Mouse (Mus musculus) megakaryocyte, adult 5-6 weeks (primary cell): Measurements from ENCODE around the gene Vmn2r19. TPM values are rescaled to one million over a fixed set of nuclear protein-coding genes. Genes with fewer than 3 reads are reported as not detected.
"Not testable (repeated sequence)": the region's sequence is repeated elsewhere in the genome, so short reads cannot be mapped to it uniquely, and the experiment has no call there.

Source experiments
- ATAC-seq: 2 replicates; pipeline ENCODE4 v1.8.0; 2016; ENCODE audit warnings: mild to moderate bottlenecking, inconsistent platforms; ENCODE audit not compliant: poor library complexity, severe bottlenecking
- total RNA-seq, 2 experiments: library from RNA; stranded (forward) in 1 of 2; stranded (reverse) in 1 of 2; fragments of 153-499, 151-499 nt in 1 of 2; fragments of 221-1000, 200-1000 nt in 1 of 2; gene quantifications; 2 replicates each; pipeline versions ENCODE4 v1.2.3 to v1.2.4; 2015 to 2017

The Vmn2r19 gene
- total RNA-seq (2015) (not detected in 2 replicates), total RNA-seq (2017) (not detected in 2 replicates)

DNA sequence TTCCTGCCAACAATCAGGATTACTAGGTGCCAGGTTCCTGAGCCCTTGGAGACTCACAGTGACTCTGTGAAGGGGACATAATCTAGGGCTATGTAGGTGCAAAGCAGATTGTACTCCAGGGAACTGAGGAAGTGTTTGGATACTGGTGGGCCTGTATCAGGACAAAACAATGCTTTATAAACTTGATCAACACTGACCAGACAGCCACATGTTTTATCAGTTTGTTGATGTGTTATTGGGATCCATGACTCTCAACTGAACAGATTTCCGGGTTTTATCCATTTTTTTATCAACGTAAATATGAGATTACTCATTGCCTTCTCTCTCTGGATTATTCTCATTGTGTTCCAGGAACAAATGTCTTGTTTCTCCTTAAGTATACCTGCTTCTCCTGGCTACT, at the start of gene Vmn2r19:
Gene Vmn2r19, plus strand, starts transcription at position 301 of the 400 bp plus-strand sequence.
- ATAC-seq = no peak

GRCm38 (mm10) chr6:123258946-123259345, 49.2 kb upstream of the Vmn2r19 start:
- no peak for ATAC-seq

DNA sequence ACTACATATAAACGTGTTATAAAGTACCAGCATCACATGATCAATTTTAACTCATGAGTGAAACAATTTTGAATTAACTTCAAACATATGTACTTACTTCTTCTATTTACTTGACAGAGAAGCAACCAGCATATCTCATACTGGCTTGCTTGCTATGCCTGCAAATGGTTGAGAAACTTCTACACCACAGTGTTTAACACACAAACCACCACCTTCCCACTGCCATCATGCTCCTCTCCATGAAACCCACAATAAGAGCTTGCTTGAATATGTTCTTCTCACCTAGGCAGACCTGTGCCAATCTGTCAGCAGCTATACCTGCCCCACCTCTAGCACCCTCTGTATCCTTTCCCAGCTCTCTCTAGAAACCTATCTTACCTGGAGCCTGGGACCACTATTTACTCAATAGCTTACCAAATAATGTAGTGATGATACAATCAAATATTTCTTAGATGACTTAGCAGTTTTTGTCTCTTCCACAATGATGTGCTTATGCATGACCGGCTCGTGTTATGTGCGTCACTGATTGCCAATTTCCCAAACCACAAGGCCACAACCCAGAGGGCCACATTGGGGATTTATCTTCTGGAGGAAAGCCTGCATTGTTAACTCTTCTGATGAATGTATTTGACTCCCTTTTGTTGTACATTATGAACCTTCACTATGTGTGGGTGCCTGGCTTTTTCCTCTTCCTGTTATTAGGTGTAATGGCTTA, 48.1 kb upstream of the Vmn2r19 start:
- ATAC-seq = peak; percentile 71

DNA sequence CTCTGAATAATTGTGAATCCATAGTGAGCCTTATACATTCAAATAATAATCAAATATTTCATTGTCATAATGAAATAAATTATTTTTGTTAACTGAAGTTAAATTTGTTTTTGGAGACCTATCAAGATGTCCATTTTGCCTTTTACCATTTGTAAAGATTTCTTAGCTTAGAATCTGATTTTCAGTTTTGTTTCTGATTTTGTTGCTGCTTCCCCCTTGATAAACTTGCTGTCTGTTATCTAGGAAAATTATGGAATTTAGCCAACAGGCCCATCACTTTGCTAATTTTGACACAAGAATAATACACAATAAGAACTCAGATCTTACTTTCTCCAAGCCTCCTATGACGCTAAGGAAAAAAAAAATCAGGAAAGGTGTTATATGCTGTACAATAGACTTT, 47.3 kb upstream of the Vmn2r19 start:
- no peak for ATAC-seq

GRCm38 (mm10) chr6:123261555-123262161, 46.5 kb upstream of the Vmn2r19 start, which contains the start of gene Clec4d:
Clec4d (plus strand) TSS chr6:123262111.
- peak; percentile 34 for ATAC-seq

DNA sequence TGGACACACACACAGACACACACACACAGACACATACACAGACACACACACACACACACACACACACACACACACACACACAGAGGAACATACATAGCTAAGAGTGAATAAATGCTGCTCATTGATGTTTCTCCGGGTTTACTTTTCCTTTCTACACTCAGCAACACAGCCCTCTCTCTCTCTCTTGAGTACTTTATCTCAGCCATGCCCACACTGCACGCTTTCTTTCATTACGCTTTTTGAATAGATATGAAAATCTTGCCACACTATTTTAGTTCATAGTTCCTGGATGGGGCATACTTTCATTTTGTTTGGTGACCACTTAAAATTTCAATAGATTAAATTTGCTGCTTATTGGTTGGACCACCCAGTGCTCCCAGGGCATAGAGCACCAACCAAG, 43.9 kb upstream of the Vmn2r19 start:
- ATAC-seq = no peak

- peak; percentile 79 for ATAC-seq
These were observed 42.3 kb upstream of the Vmn2r19 start for GRCm38 (mm10) chr6:123265809-123266208.

GRCm38 (mm10) chr6:123266945-123267344, 41.2 kb upstream of the Vmn2r19 start:
- ATAC-seq = peak; percentile 61

DNA sequence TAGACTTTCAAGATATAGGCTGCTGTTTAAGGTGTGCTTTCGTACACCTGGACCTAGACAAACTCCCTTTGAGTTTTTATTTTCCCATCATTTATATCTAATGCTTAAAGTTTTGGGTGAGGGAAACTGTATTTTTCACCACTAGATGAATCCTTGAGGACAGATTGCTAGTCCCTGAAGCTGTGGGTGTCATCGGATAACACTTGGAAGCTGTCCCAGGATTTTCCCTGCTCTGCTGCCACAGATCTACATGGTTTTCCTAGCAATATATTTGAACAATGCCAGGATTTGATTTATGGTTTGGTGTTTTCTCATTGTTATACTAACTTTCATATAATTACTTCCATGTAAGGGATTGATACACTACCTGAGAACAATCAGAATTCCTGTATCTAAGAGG, 28.7 kb upstream of the Vmn2r19 start:
- no peak for ATAC-seq

- ATAC-seq = peak; percentile 37
These were observed 21.8 kb upstream of the Vmn2r19 start for GRCm38 (mm10) chr6:123286311-123286710.

DNA sequence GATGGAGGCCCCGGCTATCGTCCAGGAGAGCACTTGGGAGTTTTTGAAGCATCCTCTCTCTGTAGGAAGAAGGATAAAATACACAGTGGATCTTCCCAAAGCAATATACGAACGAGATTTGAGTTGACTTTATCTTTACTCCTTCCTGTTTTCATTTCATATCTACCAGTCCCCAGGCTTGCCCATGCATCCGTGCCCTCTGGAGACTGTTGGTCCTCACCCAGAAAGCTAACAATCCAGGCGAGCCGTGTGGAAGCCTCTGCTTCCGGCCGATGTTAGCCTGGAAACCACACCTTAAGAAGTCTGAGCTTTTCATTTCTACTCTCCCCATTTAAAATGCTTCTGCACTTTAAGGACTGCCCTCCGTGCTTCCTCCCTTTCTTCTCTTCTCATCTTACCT, 19.2 kb upstream of the Vmn2r19 start:
- ATAC-seq = peak; percentile 34

- peak; percentile 82 for ATAC-seq
These were observed 18.4 kb upstream of the Vmn2r19 start, which contains the start of gene Clec4e for GRCm38 (mm10) chr6:123289753-123290152. Clec4e (minus strand) TSS chr6:123289870.

DNA sequence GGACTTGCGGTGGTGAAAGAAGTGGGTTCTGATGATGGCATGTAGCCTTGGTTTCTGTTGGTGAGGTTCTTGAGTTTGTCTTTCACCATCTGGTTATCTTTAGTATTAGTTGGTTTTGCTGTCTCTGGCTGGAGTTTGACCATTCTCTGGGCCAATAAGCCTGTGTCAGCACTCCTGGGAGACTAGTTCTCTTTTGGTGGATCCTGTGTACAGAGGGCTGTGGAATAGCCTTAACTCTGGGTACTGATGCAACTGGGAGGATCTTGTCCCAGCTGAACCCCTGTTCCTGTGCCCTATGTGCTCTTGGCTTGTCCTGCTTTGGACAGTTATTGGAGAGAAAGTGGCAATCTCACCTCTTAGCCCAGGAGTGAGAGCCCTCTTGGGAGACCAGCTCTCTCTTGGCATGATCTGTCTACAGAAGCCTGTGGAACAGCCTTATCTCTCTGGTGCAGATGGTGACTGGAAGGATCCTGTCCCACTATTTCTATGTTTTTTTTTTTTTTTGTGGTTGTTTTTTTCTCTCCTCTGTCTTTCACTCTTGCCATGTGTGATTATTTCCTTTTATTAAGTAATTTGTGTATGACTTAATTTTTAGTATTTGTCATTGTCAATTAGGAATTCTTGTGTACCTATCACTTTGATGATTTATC, 15.3 kb upstream of the Vmn2r19 start:
- ATAC-seq = no peak

DNA sequence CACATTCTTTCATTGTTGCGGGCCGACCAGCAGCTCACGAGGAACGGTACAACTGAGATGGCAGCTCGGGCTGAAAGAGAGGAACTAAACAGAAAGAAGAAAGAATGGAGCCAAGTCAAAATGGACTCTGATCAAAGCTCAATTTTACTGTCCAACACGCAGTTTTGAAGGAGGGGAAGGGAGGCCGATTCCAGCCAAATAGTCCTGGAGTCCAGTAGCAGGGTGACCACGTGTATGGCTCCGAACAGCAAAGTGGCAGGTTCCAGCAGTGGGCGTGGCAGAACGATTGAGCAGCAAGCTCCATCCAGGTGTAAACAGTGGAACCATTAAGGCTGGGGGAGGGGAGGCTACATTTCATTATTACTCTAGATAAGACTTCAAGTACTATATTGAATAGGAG, 14.6 kb upstream of the Vmn2r19 start:
- not testable (repeated sequence) for ATAC-seq

DNA sequence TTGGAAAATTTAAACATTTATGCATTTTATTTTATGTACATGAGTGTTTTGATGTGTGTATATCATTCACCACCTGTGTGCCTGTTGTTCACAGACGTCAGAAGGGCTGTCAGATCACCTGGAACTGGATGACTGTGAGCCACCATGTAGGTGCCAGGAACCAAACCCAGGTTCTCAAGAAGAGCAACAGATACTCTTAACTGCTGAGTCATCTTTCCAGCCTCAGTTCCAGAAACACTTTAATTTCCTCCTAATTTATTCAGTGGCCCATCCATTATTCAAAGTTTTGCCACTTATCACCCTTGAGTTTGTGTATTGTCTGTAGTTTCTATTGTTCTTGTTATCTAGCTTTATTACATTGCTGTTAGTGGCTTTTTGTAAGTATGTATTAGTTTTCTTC, 11.4 kb upstream of the Vmn2r19 start:
- no peak for ATAC-seq

DNA sequence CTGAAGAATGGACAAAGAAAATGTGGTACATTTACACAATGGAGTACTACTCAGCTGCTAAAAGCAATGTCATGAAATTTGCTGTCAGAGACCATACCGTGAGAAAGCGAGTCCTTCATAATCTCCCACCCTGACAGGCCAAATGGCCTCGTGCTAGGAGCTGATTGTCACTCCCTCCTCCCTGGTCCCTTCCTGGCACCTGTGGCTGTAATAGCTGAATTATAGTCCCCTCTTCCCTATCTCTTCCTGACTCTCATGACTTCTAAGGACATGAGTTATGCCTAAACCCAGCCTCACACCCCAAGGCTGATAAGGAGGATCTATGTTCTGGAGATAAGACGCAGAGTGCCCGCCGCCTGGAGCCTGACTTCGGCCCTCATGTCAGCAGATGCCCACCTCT, 1.8 kb upstream of the Vmn2r19 start:
- not testable (repeated sequence) for ATAC-seq

- ATAC-seq = no peak
These were observed 24.4 kb downstream of the Vmn2r19 start for GRCm38 (mm10) chr6:123332503-123332902.

- peak; percentile 86 for ATAC-seq
These were observed 32.0 kb downstream of the Vmn2r19 start for GRCm38 (mm10) chr6:123340093-123340492.

DNA sequence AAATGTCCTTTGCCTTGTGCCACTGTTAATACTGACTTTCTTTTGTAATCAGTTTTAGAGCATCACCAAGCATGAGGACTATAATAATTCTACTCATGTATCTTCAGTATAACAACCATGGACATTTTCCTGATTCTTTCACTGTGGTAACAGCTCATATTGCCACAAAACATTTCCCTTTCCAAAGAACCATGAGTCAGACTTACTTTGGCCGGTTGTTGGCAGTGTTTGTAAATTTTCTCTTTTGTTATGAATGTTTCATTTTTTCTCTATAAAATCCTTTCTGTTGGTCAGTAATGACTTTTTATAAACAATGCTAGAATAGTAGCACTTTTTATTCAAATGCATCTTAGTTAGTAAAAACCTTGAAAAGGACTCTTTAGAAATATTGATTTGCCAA, 38.0 kb downstream of the Vmn2r19 start:
- no peak for ATAC-seq
